Mouse (Mus musculus): Measurements from ENCODE around the gene Pin4. TPM values are rescaled to one million over a fixed set of nuclear protein-coding genes. Genes with fewer than 3 reads are reported as not detected.

The Pin4 gene
- total RNA-seq, 2 experiments from 2014 or later, result 19.8 to 26.9 TPM

- peak; percentile 93 for DNase-seq
Observed at GRCm38 (mm10) chrX:102156618-102157422, 37.6 kb downstream of the Pin4 start, which contains the start of gene Ercc6l. TSS of gene Ercc6l (minus strand) at chrX:102157091.

GRCm38 (mm10) chrX:102157423-102157791, 38.2 kb downstream of the Pin4 start:
- no peak for DNase-seq

- peak; percentile 41 for DNase-seq
Observed at GRCm38 (mm10) chrX:102159778-102160177, 40.5 kb downstream of the Pin4 start.

- no peak for DNase-seq
Observed at GRCm38 (mm10) chrX:102160528-102160927, 41.3 kb downstream of the Pin4 start.

DNA sequence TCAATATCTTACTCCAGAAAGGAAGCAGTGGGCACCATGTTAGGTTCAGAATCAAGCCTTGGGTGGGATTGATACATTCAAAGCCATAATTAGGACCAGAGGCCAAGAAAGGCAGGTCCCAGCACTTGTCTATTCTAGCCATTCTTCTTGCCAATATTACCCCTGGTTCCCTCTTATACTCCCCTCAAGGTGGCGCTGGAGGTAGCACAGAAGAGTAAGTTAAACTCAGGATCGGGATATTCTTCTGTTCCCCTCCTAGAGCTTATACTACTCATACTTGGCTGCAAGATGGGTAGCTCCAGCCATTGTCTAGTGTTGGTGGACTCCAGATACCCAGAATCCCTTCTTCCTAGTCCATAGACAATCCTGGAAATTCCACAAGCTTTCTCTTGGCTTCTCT, 43.8 kb downstream of the Pin4 start:
- no peak for DNase-seq

DNA sequence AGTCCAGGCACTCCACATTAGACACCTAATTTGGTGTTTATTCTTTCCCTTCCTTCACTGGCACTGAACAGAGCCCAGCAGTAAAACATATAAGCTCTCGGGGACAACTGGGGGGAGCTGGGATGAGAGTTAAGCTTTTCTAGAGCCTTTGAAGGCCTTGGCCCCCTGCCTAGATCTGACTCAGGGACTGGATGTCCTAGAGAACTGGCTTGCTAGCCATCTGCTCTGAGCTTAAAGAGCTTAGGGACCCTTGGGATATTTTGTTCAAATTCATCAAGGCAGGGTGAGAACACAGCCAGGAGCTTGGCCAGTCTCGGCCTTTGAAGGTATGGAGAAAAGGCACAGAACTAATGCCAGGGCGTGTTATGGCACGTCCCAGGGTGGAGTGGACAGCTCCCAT, 44.3 kb downstream of the Pin4 start:
- DNase-seq, result peak; percentile 28

- DNase-seq, result no peak
Observed at GRCm38 (mm10) chrX:102166521-102166920, 47.3 kb downstream of the Pin4 start.

GRCm38 (mm10) chrX:102166986-102167385, 47.7 kb downstream of the Pin4 start:
- no peak for DNase-seq

- no peak for DNase-seq
Observed at GRCm38 (mm10) chrX:102169724-102170123, 50.5 kb downstream of the Pin4 start.

DNA sequence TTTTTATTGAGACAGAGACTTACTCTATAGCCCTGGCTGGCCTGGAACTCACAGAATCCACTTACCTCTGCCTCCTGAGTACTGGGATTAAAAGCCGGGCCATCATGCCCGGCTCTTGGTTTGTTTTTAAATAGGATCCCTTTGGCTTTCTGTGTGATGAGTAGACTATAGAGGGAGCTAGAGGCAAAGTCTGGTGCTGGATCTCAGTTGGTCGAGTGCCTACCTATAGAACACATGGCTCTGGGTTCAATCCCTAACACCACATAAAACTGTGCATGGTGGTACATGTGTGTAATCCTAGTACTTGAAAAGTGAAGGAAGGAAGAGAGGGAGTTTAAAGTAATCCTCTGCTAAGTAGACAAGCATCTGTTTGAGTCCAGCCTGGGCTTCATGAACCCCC, 50.9 kb downstream of the Pin4 start:
- no peak for DNase-seq

DNA sequence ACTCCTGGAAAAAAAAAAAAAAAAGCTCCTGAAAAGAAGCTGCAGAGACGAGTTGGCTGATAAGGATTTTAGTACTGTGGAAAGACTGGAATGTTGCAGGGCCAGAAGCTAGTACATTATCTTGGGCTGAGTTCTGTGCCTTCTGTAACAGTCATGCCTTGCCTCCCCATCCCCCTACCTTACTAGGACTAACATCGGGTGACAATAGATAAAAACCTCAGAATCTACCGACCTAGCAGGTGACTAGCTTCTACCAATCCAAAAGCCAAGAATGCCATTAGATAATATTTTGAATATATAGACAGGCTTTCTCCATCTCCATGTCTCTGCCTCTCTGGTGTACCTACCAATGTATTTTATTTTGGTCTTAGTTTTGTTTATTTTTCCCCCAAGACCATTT, 51.7 kb downstream of the Pin4 start:
- DNase-seq, result no peak

DNA sequence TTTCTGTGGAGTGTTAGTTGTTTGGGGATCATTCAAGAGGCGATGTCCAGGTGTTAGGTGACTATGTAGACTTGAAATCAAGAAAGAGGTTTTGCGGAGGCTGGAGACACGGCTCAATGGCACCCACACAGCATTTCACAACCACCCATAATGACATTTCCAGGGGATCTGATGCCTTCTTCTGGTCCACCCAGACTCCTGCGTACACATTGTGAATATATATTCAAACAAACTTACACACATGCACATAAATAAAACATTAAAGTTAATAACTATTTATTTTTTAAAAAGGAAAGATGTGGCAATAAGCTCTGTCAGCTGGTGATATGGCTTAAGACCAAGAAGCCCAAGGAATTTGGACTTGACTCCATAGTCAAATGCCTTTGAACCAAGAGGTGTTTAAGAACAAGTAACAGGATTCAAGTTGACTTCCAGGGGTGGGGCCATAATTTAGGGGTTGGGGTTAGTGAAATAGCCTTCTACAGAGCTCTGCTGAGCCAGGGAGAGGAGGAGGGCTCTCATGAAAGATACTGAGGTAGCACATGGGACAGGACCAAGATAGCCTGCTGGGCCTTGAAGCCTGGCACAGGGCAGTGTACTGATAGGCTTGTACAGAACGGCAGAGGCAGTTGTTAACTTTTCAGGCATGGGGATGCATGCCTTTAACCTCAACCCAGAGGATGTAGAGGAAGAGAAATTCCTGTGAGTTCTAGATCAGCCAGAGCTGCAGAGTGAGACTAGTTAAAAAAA, 56.5 kb downstream of the Pin4 start:
- no peak for DNase-seq

Other genes starting within 250 kb of the Pin4 start
- 1 to 10 TPM; 3.9 to 4.2 TPM for gene Rtl5, start 48.1 kb upstream of the Pin4 start, total RNA-seq (2021)
- 1 to 10 TPM; 6.3 to 7.4 TPM for gene Ercc6l, start 37.6 kb downstream of the Pin4 start, total RNA-seq (2021)
- 1,000 to 10,000 TPM; 1,029 to 1,222 TPM for gene Rps4x, start 69.9 kb downstream of the Pin4 start, total RNA-seq (2021)
- gene Cited1, start 132.7 kb downstream of the Pin4 start, total RNA-seq (2021), result 10 to 100 TPM; 64.2 to 67.5 TPM

Data from heart, postnatal 4 days (tissue).